Mouse (Mus musculus) heart, postnatal 0 days (tissue): ENCODE measurements around the gene Il11ra1. TPM values are rescaled to one million over a fixed set of nuclear protein-coding genes. Genes with fewer than 3 reads are reported as not detected.
"Not testable (repeated sequence)": the region's sequence is repeated elsewhere in the genome, so short reads cannot be mapped to it uniquely, and the experiment has no call there.

Source experiments
- ATAC-seq: fragments of 200-750 bp; cut with Nextera tagmentation; 2 replicates; pipeline ENCODE4 v1.8.0; 2017; ENCODE audit warnings: low read depth, moderate number of reproducible peaks, moderate library complexity; ENCODE audit not compliant: insufficient read depth
- DNase-seq: peaks from one replicate; pipeline ENCODE4 v3.0.0-alpha.2; 2016; ENCODE audit warnings: low spot score
- H3K27ac ChIP-seq: fragments of 300-500 bp; sonication (generic); 2 replicates; pipeline ENCODE4 v1.5.1; 2014; ENCODE audit warnings: low read depth, mild to moderate bottlenecking
- H3K27me3 ChIP-seq: fragments of 300-500 bp; sonication (generic); 2 replicates; pipeline ENCODE4 v1.6.1; 2014; ENCODE audit warnings: low read length, mixed read lengths; ENCODE audit not compliant: control insufficient read depth, insufficient read depth
- H3K36me3 ChIP-seq: fragments of 300-500 bp; sonication (generic); replicated peaks from 2 replicates; pipeline ENCODE4 v1.6.1; 2014; ENCODE audit warnings: low read length, mixed read lengths; ENCODE audit not compliant: control insufficient read depth, insufficient read depth
- H3K4me1 ChIP-seq: fragments of 300-500 bp; sonication (generic); 2 replicates; pipeline ENCODE4 v1.6.1; 2014; ENCODE audit warnings: antibody characterized with exemption; ENCODE audit not compliant: control insufficient read depth, insufficient read depth
- H3K4me2 ChIP-seq: fragments of 300-500 bp; sonication (generic); 2 replicates; pipeline ENCODE4 v1.6.1; 2014; ENCODE audit warnings: low read depth, mild to moderate bottlenecking, low read length, moderate library complexity
- H3K4me3 ChIP-seq: fragments of 300-500 bp; sonication (generic); 2 replicates; pipeline ENCODE4 v1.5.1; 2014; ENCODE audit warnings: low read depth, low read length
- H3K9ac ChIP-seq: fragments of 300-500 bp; sonication (generic); replicated peaks from 2 replicates; pipeline ENCODE4 v1.6.1; 2014; ENCODE audit warnings: low read depth, low read length, mixed read lengths
- H3K9me3 ChIP-seq: fragments of 300-500 bp; sonication (generic); replicated peaks from 2 replicates; pipeline ENCODE4 v1.6.1; 2016; ENCODE audit warnings: low read length; ENCODE audit not compliant: control insufficient read depth
- CTCF ChIP-seq: IDR thresholded peaks from 2 replicates; pipeline ENCODE4 v1.5.1; 2016; ENCODE audit warnings: antibody characterized with exemption, control low read depth, low read depth
- WGBS: fragments of 180-500 bp; shearing (Covaris S2); extraction: QIAGEN DNeasy Blood & Tissue Kit; methylation state at CpG from one replicate; pipeline ENCODE4 v1.1.7; 2014; 5-methylcytosine and 5-hydroxymethylcytosine counted together
- polyA plus RNA-seq: library from polyadenylated mRNA; unstranded; fragments of >200 nt; fragmentation: Nextera tagmentation; extraction: Ambion mirVana; gene quantifications from 2 replicates; pipeline ENCODE4 v1.2.1, GENCODE M21; 2015
- total RNA-seq: library from RNA; depleted of rRNA; stranded (reverse); fragments of >200 nt; gene quantifications from 2 replicates; pipeline ENCODE4 v1.2.3, GENCODE M21; 2014; ENCODE audit warnings: low replicate concordance

Gene Il11ra1
- total and polyA plus RNA-seq, 2 experiments from 2014 or later, result 104 to 110 TPM

DNA sequence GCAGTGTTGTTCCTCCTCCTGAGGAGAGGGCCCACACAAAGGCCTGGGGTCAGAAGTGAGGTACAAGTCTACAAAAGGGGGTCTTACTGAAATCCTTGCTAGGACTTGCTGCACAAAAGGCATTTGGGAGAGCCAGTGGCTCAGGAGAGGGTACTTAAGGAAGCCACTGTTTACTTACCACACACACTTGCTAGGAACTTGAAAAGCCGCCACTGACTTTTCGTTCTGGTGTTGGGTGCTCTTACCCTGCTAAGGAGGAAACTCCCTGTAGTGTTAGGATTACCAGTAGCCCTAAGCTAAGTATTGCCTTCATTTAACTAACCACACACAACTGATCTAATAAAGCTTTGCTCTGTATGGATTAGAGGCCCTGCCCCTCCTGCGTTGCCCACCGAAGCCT is 9.8 kb upstream of the Il11ra1 start:
- H3K4me1 ChIP-seq, H3K27ac ChIP-seq: not testable (repeated sequence)

DNA sequence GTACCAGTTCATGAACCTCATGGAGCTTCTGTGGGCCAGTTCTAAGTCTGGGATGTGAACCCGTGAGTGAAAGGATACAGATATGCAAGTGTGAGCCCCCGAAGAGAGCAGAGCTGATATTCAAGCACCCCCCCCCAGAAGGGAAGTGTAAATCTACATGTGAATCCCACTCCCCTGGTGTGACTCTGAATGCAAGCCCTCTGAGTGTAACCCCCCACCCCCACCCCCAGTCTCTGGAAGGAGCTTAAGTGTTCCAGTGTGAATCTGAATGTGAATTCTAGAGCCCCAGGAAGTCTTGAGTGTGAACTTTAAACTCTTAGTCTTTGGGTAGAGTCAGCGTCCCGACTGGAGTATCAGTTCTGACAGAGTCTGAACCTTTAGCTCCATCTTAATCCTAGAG is 6.3 kb upstream of the Il11ra1 start:
- not testable (repeated sequence) for H3K4me3 ChIP-seq, H3K9ac ChIP-seq, H3K4me1 ChIP-seq, DNase-seq, ATAC-seq, H3K9me3 ChIP-seq, H3K36me3 ChIP-seq, H3K27ac ChIP-seq, H3K4me2 ChIP-seq, H3K27me3 ChIP-seq
- 29% methylated on average over 4 of the region's 4 CpGs for WGBS

More for the DNA sequence above, 9.8 kb upstream of the Il11ra1 start:
- not testable (repeated sequence) for H3K27me3 ChIP-seq, DNase-seq, ATAC-seq, H3K9me3 ChIP-seq, H3K4me2 ChIP-seq, H3K36me3 ChIP-seq, H3K4me3 ChIP-seq, H3K9ac ChIP-seq
- WGBS, result no CpG with 5 or more reads among the region's 4 CpGs

DNA sequence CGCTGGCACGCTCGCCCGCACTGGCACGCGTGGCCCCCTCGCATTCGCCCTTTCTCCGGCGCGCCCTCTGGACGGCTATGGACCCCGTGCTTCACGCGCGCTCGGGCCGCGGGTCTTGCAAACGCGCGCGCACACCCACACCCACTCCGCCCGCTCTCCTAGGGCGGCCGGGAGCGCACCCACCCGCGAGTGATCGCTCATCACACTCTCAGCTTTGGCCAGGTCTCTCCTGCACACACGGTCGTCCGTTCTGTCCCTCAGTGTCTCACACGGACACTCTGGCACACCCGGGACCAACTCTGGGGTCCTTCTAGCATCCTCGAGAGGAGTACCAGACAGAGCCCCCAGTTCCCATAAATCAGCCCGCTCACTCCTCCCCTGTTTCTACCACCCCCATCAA is 4.0 kb upstream of the Il11ra1 start:
- WGBS, result 8% methylated on average over 13 of the region's 38 CpGs
- not testable (repeated sequence) for H3K4me3 ChIP-seq

GRCm38 (mm10) chr4:41696452-41696851 is 3.3 kb upstream of the Il11ra1 start:
- H3K4me2 ChIP-seq, H3K36me3 ChIP-seq, H3K27ac ChIP-seq, H3K27me3 ChIP-seq, H3K4me1 ChIP-seq, ATAC-seq, H3K4me3 ChIP-seq, H3K9me3 ChIP-seq, H3K9ac ChIP-seq, DNase-seq: not testable (repeated sequence)
- WGBS, result 12% methylated on average over 11 of the region's 15 CpGs

More for the DNA sequence above, 4.0 kb upstream of the Il11ra1 start:
- not testable (repeated sequence) for H3K9ac ChIP-seq, H3K36me3 ChIP-seq, H3K27me3 ChIP-seq, H3K9me3 ChIP-seq, H3K4me2 ChIP-seq, DNase-seq, H3K4me1 ChIP-seq, ATAC-seq, H3K27ac ChIP-seq

DNA sequence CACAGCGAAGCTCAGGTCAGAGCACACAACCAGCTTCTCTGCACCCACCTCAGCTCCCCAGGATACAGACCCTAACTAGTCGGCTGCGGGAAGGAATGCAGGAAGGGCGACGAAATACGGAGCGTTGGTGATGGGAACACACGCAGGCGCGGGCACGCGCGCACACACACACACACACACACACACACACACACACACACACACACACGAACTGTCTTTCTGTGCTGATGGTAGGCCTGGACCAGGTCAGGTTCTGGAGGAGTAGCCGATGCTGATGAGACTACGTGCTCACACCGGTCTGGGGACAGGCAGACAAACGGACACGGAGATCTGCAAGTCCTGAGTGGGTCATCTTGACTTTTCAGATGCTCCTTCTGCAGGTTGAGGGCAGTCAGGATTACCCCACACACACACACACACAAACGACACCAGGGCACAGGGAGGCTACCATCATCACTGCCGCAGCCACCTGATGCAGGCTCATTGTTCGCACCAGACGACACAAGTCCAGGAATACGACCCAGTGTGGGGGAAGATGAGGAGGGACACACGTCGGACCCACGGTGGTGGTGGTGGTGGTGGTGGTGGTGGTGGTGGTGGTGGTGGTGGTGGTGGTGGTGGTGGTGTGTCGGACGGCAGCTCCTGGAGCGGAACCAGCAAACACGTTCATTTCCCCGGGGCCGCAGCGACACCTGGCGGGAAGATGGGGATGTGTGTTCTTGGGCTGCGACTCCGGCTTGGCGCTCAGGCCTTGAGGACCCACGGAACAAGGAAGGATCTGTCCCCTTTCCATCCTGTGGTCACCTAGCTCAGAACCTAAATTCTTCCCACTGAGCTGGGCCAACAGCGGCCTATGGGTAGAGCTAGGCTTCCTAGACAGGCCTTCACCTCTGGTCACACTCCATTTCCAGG is 2.6 kb upstream of the Il11ra1 start, which contains the start of gene Cntfr:
Cntfr (minus strand) TSS at position 160 of the 912 bp plus-strand sequence.
- not testable (repeated sequence) for H3K4me3 ChIP-seq, H3K9me3 ChIP-seq, ATAC-seq, H3K27me3 ChIP-seq, H3K36me3 ChIP-seq, H3K27ac ChIP-seq, H3K9ac ChIP-seq, H3K4me1 ChIP-seq, DNase-seq
- H3K4me2 ChIP-seq, result peak within 1 kb of the TSS; percentile 46
- WGBS, result 9% methylated on average over 31 of the region's 40 CpGs
- peak; percentile 69 for TF ChIP-seq CTCF

DNA sequence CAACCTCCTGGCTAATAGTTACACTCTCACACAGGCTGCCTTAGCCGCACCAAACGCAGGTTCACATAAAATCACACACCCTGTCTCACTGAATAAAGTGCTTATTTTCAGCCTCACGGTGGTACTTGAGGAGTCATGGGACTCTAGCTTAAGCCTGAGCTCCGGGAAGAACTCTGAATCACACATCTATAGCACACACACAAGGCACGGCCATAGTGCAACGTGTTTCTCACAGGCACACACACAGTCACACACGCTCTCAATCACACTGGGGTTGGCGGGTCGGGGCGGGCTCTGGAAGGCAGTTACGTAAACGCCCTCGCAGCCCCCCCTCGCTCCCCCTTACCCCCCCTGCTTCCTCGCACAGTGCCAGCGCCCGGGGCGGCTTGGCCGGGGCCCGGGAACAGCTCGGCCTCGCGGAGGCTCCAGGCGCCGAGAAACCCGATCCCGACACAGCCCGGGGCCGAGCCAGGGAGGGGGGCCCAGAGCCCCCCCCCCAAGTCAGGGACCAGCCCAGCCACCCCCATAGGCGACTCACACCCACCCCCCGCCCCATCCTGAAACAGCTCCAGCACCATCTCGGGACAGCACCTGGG is 1.3 kb upstream of the Il11ra1 start:
- H3K36me3 ChIP-seq, ATAC-seq, H3K4me1 ChIP-seq, H3K9me3 ChIP-seq, DNase-seq, H3K4me3 ChIP-seq, H3K4me2 ChIP-seq, H3K9ac ChIP-seq, H3K27me3 ChIP-seq, H3K27ac ChIP-seq: not testable (repeated sequence)
- WGBS, result 14% methylated on average over 22 of the region's 32 CpGs

- peaks cover 14% of the 10 kb centered on the region for H3K27me3 ChIP-seq
- not testable (repeated sequence) for ATAC-seq, H3K4me3 ChIP-seq, H3K27ac ChIP-seq, H3K9me3 ChIP-seq, H3K36me3 ChIP-seq, DNase-seq, H3K4me1 ChIP-seq, H3K9ac ChIP-seq, H3K4me2 ChIP-seq
- 100% methylated on average over 1 of the region's 8 CpGs for WGBS
Measured at GRCm38 (mm10) chr4:41700224-41700623, 435 bp downstream of the Il11ra1 start.

DNA sequence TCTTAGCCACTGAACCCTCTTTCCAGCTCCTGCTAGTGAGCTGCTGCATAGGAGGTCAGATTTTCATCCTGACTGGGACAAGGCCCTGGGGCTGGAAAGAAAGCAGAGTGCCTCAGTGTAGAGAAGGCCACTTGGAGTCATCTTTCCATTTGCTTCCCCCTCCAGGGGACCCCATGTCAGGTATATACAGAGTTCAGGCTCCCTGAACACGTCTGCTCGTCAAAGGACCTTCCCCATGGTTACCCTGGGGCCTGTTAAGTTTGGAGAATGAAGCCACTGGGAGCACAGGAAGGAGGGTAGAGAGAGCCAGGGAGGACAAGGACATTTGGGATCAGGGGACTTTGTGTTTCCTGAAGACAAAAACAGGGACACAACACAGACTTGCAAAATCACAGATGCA is 2.4 kb downstream of the Il11ra1 start:
- H3K4me3 ChIP-seq, DNase-seq, H3K9me3 ChIP-seq, H3K4me1 ChIP-seq, H3K4me2 ChIP-seq, ATAC-seq, H3K27ac ChIP-seq, H3K36me3 ChIP-seq, H3K9ac ChIP-seq: not testable (repeated sequence)
- WGBS, result 84% methylated on average over 2 of the region's 2 CpGs
- H3K27me3 ChIP-seq, result peaks cover 22% of the 10 kb centered on the region
